Mouse (Mus musculus) forebrain, embryonic 15.5 days (tissue): ENCODE data around the gene Zbtb17. TPM values are rescaled to one million over a fixed set of nuclear protein-coding genes. Genes with fewer than 3 reads are reported as not detected.

ENCODE experiments used
- ATAC-seq: fragments of 200-750 bp; cut with Nextera tagmentation; replicated peaks from 2 replicates; pipeline ENCODE4 v1.8.0; 2017; ENCODE audit warnings: mild to moderate bottlenecking, moderate TSS enrichment, moderate library complexity
- H3K27ac ChIP-seq: fragments of 300-500 bp; sonication (generic); replicated peaks from 2 replicates; pipeline ENCODE4 v1.5.1; 2015; ENCODE audit warnings: mild to moderate bottlenecking, inconsistent platforms
- H3K27me3 ChIP-seq: fragments of 300-500 bp; sonication (generic); 2 replicates; pipeline ENCODE4 v1.6.1; 2015; ENCODE audit warnings: inconsistent platforms
- H3K36me3 ChIP-seq: fragments of 300-500 bp; sonication (generic); 2 replicates; pipeline ENCODE4 v1.6.1; 2015; ENCODE audit warnings: mild to moderate bottlenecking, inconsistent platforms
- H3K4me1 ChIP-seq: fragments of 300-500 bp; sonication (generic); 2 replicates; pipeline ENCODE4 v1.6.1; 2015; ENCODE audit warnings: inconsistent platforms
- H3K4me2 ChIP-seq: fragments of 300-500 bp; sonication (generic); replicated peaks from 2 replicates; pipeline ENCODE4 v1.6.1; 2015; ENCODE audit warnings: mild to moderate bottlenecking, inconsistent platforms
- H3K4me3 ChIP-seq: fragments of 300-500 bp; sonication (generic); 2 replicates; pipeline ENCODE4 v1.5.1; 2015; ENCODE audit warnings: mild to moderate bottlenecking, inconsistent platforms
- H3K9ac ChIP-seq: fragments of 300-500 bp; sonication (generic); replicated peaks from 2 replicates; pipeline ENCODE4 v1.6.1; 2015; ENCODE audit warnings: mild to moderate bottlenecking, inconsistent platforms
- H3K9me3 ChIP-seq: fragments of 300-500 bp; sonication (generic); 2 replicates; pipeline ENCODE4 v1.6.1; 2016; ENCODE audit warnings: inconsistent platforms
- WGBS: fragments of 180-500 bp; shearing (Covaris S2); methylation state at CpG from one replicate; pipeline ENCODE4 v1.1.7; 2015; ENCODE audit warnings: mixed read lengths; 5-methylcytosine and 5-hydroxymethylcytosine counted together
- polyA plus RNA-seq: library from polyadenylated mRNA; unstranded; fragments of >200 nt; fragmentation: Nextera tagmentation; extraction: Ambion mirVana; gene quantifications from 2 replicates; pipeline ENCODE4 v1.2.1, GENCODE M21; 2015

Zbtb17 gene
- polyA plus RNA-seq, 1 experiment from 2014 or later = 61.8 TPM

DNA sequence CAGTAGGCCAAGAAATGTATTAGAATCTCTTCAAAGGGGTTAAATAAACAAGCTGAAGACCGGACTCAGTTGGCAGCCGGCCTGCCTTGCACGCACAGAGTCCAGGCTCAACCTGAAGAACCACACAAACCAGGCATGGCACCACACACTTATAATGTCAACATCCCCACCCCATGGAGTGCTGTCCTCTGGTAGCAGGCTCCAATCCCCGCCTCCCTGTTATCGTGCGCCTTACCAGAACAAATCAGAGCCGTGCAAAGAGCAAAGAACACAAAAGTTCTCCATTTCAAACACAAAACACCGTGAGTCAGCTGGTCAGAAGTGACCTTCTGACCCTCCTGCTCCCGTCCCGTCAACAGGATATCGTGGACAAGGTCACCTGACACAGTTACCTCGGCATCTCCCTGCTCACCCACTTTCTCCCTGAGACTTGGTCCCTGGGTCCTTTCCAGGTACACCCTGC is 69.8 kb downstream of the Zbtb17 start:
- H3K4me2 ChIP-seq = no peak overlapping the region
- H3K4me1 ChIP-seq = peaks cover 11% of the 10 kb centered on the region; the same call in 1 of the 2 replicates
- H3K4me3 ChIP-seq = no peak overlapping the region
- peaks cover 37% of the 10 kb centered on the region for H3K36me3 ChIP-seq
- H3K9ac ChIP-seq = no peak overlapping the region
- 61% methylated on average over 12 of the region's 12 CpGs for WGBS
- H3K27ac ChIP-seq = no peak overlapping the region
- no peaks in the 10 kb centered on the region for H3K9me3 ChIP-seq
- H3K27me3 ChIP-seq = no peaks in the 10 kb centered on the region
- ATAC-seq = no peak

Other genes with a start within 250 kb of the Zbtb17 start
- 8.4 and 10.9 TPM in 2 replicates for gene Rsg1, start 230.7 kb upstream of the Zbtb17 start, polyA plus RNA-seq
- 1.3 TPM in 2 replicates for gene Arhgef19, start 205.2 kb upstream of the Zbtb17 start, polyA plus RNA-seq
- gene Epha2, start 143.4 kb upstream of the Zbtb17 start, polyA plus RNA-seq = 1.0 and 1.1 TPM in 2 replicates
- gene Fam131c, start 76.4 kb upstream of the Zbtb17 start, polyA plus RNA-seq = 12.1 and 13.8 TPM in 2 replicates
- gene Clcnka, start 45.9 kb upstream of the Zbtb17 start, polyA plus RNA-seq = not detected in 2 replicates
- gene Clcnkb, start 28.6 kb upstream of the Zbtb17 start, polyA plus RNA-seq = not detected in 2 replicates
- 0.09 TPM in 1 of 2 replicates, not detected in the other for gene Hspb7, start 23.9 kb upstream of the Zbtb17 start, polyA plus RNA-seq
- 0.20 TPM in 1 of 2 replicates, not detected in the other for gene Srarp, start 8.5 kb upstream of the Zbtb17 start, polyA plus RNA-seq
- 18.5 and 18.9 TPM in 2 replicates for gene Spen, start 93.9 kb downstream of the Zbtb17 start, polyA plus RNA-seq
- 17.4 and 22.6 TPM in 2 replicates for gene Fblim1, start 161.4 kb downstream of the Zbtb17 start, polyA plus RNA-seq
- gene Tmem82, start 174.0 kb downstream of the Zbtb17 start, polyA plus RNA-seq = 0.17 TPM in 2 replicates
- gene Slc25a34, start 179.2 kb downstream of the Zbtb17 start, polyA plus RNA-seq = 0.06 and 0.14 TPM in 2 replicates
- gene Plekhm2, start 220.2 kb downstream of the Zbtb17 start, polyA plus RNA-seq = 7.6 TPM in 2 replicates
- gene Rsc1a1, start 240.9 kb downstream of the Zbtb17 start, polyA plus RNA-seq = not detected in 2 replicates